Mouse (Mus musculus) intestine, postnatal 0 days (tissue): ENCODE measurements around the gene Gm20379. TPM values are rescaled to one million over a fixed set of nuclear protein-coding genes. Genes with fewer than 3 reads are reported as not detected.

Experiments
- ATAC-seq: fragments of 200-750 bp; cut with Nextera tagmentation; 2 replicates; pipeline ENCODE4 v1.8.0; 2017; ENCODE audit warnings: mild to moderate bottlenecking, moderate TSS enrichment, moderate library complexity
- H3K27ac ChIP-seq: fragments of 300-500 bp; sonication (generic); 2 replicates; pipeline ENCODE4 v1.5.1; 2014; ENCODE audit warnings: mild to moderate bottlenecking, low read depth, low read length, moderate library complexity
- H3K27me3 ChIP-seq: fragments of 300-500 bp; sonication (generic); replicated peaks from 2 replicates; pipeline ENCODE4 v1.6.1; 2014; ENCODE audit warnings: low read length, mixed read lengths; ENCODE audit not compliant: control insufficient read depth, insufficient read depth
- H3K36me3 ChIP-seq: fragments of 300-500 bp; sonication (generic); 2 replicates; pipeline ENCODE4 v1.6.1; 2014; ENCODE audit warnings: mild to moderate bottlenecking, moderate library complexity; ENCODE audit not compliant: control insufficient read depth, insufficient read depth
- H3K4me1 ChIP-seq: fragments of 300-500 bp; sonication (generic); replicated peaks from 2 replicates; pipeline ENCODE4 v1.6.1; 2014; ENCODE audit warnings: antibody characterized with exemption, low read length, mixed read lengths; ENCODE audit not compliant: control insufficient read depth, insufficient read depth
- H3K4me2 ChIP-seq: fragments of 300-500 bp; sonication (generic); replicated peaks from 2 replicates; pipeline ENCODE4 v1.6.1; 2014; ENCODE audit warnings: low read depth, mild to moderate bottlenecking, moderate library complexity
- H3K4me3 ChIP-seq: fragments of 300-500 bp; sonication (generic); 2 replicates; pipeline ENCODE4 v1.5.1; 2014; ENCODE audit warnings: low read depth, low read length
- H3K9ac ChIP-seq: fragments of 300-500 bp; sonication (generic); 2 replicates; pipeline ENCODE4 v1.6.1; 2014; ENCODE audit warnings: mild to moderate bottlenecking, low read depth, low read length
- H3K9me3 ChIP-seq: fragments of 300-500 bp; sonication (generic); 2 replicates; pipeline ENCODE4 v1.6.1; 2016; ENCODE audit warnings: mixed run types; ENCODE audit not compliant: control insufficient read depth
- CTCF ChIP-seq: sonication (generic); IDR thresholded peaks from 2 replicates; pipeline ENCODE4 v1.5.1; 2016; ENCODE audit warnings: low read depth, mild to moderate bottlenecking, control low read depth, antibody characterized with exemption, moderate library complexity
- WGBS: fragments of 180-500 bp; shearing (Covaris S2); extraction: QIAGEN DNeasy Blood & Tissue Kit; methylation state at CpG from one replicate; pipeline ENCODE4 v1.1.7; 2014; 5-methylcytosine and 5-hydroxymethylcytosine counted together
- polyA plus RNA-seq: library from polyadenylated mRNA; unstranded; fragments of >200 nt; fragmentation: Nextera tagmentation; extraction: Ambion mirVana; gene quantifications from 2 replicates; pipeline ENCODE4 v1.2.1, GENCODE M21; 2015

Gm20379 gene
- polyA plus RNA-seq, 1 experiment from 2014 or later: 0.34 TPM

GRCm38 (mm10) chr13:92302466-92302865, 3.3 kb upstream of the Gm20379 start:
- Histone ChIP-seq H3K36me3 (peaks cover 4% of the 10 kb centered on the region; the same call in 1 of the 2 replicates), H3K4me2 (no peak overlapping the region), H3K4me3 (no peak overlapping the region), H3K27me3 (no peaks in the 10 kb centered on the region), H3K27ac (no peak overlapping the region), H3K4me1 (no peaks in the 10 kb centered on the region), H3K9me3 (no peaks in the 10 kb centered on the region), H3K9ac (no peak overlapping the region)
- no peak for TF ChIP-seq CTCF
- 81% methylated on average over 4 of the region's 4 CpGs for WGBS
- no peak for ATAC-seq

- Histone ChIP-seq H3K27ac (no peak overlapping the region), H3K4me1 (no peaks in the 10 kb centered on the region), H3K4me2 (no peak overlapping the region), H3K36me3 (peaks cover 13% of the 10 kb centered on the region), H3K9ac (no peak overlapping the region), H3K9me3 (no peaks in the 10 kb centered on the region), H3K27me3 (no peaks in the 10 kb centered on the region), H3K4me3 (no peak overlapping the region)
- no peak for ATAC-seq
- TF ChIP-seq CTCF: no peak
- WGBS: 72% methylated on average over 8 of the region's 8 CpGs
These were observed 2.5 kb upstream of the Gm20379 start for GRCm38 (mm10) chr13:92303062-92303948.

- no peak for ATAC-seq
These were observed 1.5 kb upstream of the Gm20379 start for GRCm38 (mm10) chr13:92304291-92304690.

GRCm38 (mm10) chr13:92314613-92315012, 8.8 kb downstream of the Gm20379 start:
- Histone ChIP-seq H3K4me3 (no peak overlapping the region), H3K36me3 (peaks cover 15% of the 10 kb centered on the region), H3K9me3 (no peaks in the 10 kb centered on the region), H3K4me2 (no peak overlapping the region), H3K4me1 (no peaks in the 10 kb centered on the region), H3K9ac (no peak overlapping the region), H3K27me3 (no peaks in the 10 kb centered on the region), H3K27ac (no peak overlapping the region)
- WGBS: 84% methylated on average over 5 of the region's 5 CpGs
- no peak for ATAC-seq
- no peak for TF ChIP-seq CTCF

More at GRCm38 (mm10) chr13:92304291-92304690, 1.5 kb upstream of the Gm20379 start:
- Histone ChIP-seq H3K4me3 (no peak overlapping the region), H3K36me3 (peaks cover 21% of the 10 kb centered on the region), H3K4me1 (no peaks in the 10 kb centered on the region), H3K27ac (no peak overlapping the region), H3K9ac (no peak overlapping the region), H3K27me3 (no peaks in the 10 kb centered on the region), H3K9me3 (no peaks in the 10 kb centered on the region), H3K4me2 (no peak overlapping the region)
- WGBS: 94% methylated on average over 5 of the region's 5 CpGs
- no peak for TF ChIP-seq CTCF

- Histone ChIP-seq H3K4me2 (no peak overlapping the region), H3K36me3 (peaks cover 8% of the 10 kb centered on the region; the same call in 1 of the 2 replicates), H3K4me3 (no peak overlapping the region), H3K9ac (no peak overlapping the region), H3K4me1 (no peaks in the 10 kb centered on the region), H3K9me3 (no peaks in the 10 kb centered on the region), H3K27ac (no peak overlapping the region), H3K27me3 (no peaks in the 10 kb centered on the region)
- no peak for ATAC-seq
- TF ChIP-seq CTCF: no peak
- WGBS: 87% methylated on average over 5 of the region's 5 CpGs
These were observed 15.0 kb downstream of the Gm20379 start for GRCm38 (mm10) chr13:92320770-92321169.

- Histone ChIP-seq H3K9me3 (no peaks in the 10 kb centered on the region), H3K4me1 (no peaks in the 10 kb centered on the region), H3K4me3 (no peak overlapping the region), H3K36me3 (no peaks in the 10 kb centered on the region), H3K4me2 (no peak overlapping the region), H3K27me3 (no peaks in the 10 kb centered on the region), H3K27ac (no peak overlapping the region), H3K9ac (no peak overlapping the region)
- 80% methylated on average over 5 of the region's 5 CpGs for WGBS
- no peak for TF ChIP-seq CTCF
- no peak for ATAC-seq
These were observed 20.2 kb downstream of the Gm20379 start for GRCm38 (mm10) chr13:92326030-92326429.
